Mouse (Mus musculus) cerebellum, adult 2 months (tissue): ENCODE measurements around the gene Sec14l1. TPM values are rescaled to one million over a fixed set of nuclear protein-coding genes. Genes with fewer than 3 reads are reported as not detected.
"Not testable (repeated sequence)": the region's sequence is repeated elsewhere in the genome, so short reads cannot be mapped to it uniquely, and the experiment has no call there.

Experiments used
- DNase-seq, 2 experiments: peaks; one replicate each; pipeline ENCODE4 v3.0.0; 2021
- H3K27ac ChIP-seq: fragments of 200-500 bp; 2 replicates; pipeline ENCODE4 v1.5.1; 2012; ENCODE audit warnings: low read length, control low read depth, inconsistent platforms; ENCODE audit not compliant: insufficient read depth
- H3K27me3 ChIP-seq: fragments of 200-500 bp; 2 replicates; pipeline ENCODE4 v1.6.1; 2012; ENCODE audit warnings: inconsistent platforms, mild to moderate bottlenecking, low read length, moderate library complexity; ENCODE audit not compliant: control insufficient read depth, insufficient read depth
- H3K4me1 ChIP-seq: fragments of 200-500 bp; 2 replicates; pipeline ENCODE4 v1.6.1; 2011; ENCODE audit warnings: low read length; ENCODE audit not compliant: control insufficient read depth, insufficient read depth
- H3K4me3 ChIP-seq: fragments of 200-500 bp; replicated peaks from 2 replicates; pipeline ENCODE3; 2011; ENCODE audit warnings: mild to moderate bottlenecking, low read depth, low read length, control low read depth; ENCODE audit not compliant: insufficient read depth
- CTCF ChIP-seq: fragments of 200-500 bp; IDR thresholded peaks from 2 replicates; pipeline ENCODE4 v1.5.1; 2011; ENCODE audit warnings: low read depth, mild to moderate bottlenecking, control low read depth, low read length, moderate library complexity, borderline replicate concordance; ENCODE audit not compliant: insufficient read depth
- POLR2A ChIP-seq: fragments of 200-500 bp; IDR thresholded peaks from 2 replicates; pipeline ENCODE4 v1.6.1; 2011; ENCODE audit warnings: low read length, control low read depth, borderline replicate concordance; ENCODE audit not compliant: insufficient read depth
- WGBS: fragments of 180-500 bp; shearing (Covaris S2); methylation state at CpG from one replicate; pipeline ENCODE4 v1.1.7; 2018; 5-methylcytosine and 5-hydroxymethylcytosine counted together
- polyA plus RNA-seq: library from polyadenylated mRNA; depleted of rRNA; stranded (reverse); fragments of >200 nt; gene quantifications from 2 replicates; pipeline ENCODE4 v1.2.3, GENCODE M21; 2012

Sec14l1 gene
- polyA plus RNA-seq, 1 experiment: 124 TPM

- H3K27ac ChIP-seq: no peak overlapping the region
Measured at GRCm38 (mm10) chr11:117082353-117082934, 32.5 kb upstream of the Sec14l1 start.

GRCm38 (mm10) chr11:117083052-117083881 lies 31.7 kb upstream of the Sec14l1 start:
- Histone ChIP-seq H3K4me1 (peaks cover 14% of the 10 kb centered on the region), H3K27ac (no peak overlapping the region), H3K4me3 (no peak overlapping the region), H3K27me3 (no peaks in the 10 kb centered on the region)
- WGBS: 83% methylated on average over 19 of the region's 19 CpGs
- no peak for TF ChIP-seq POLR2A
- no peak for TF ChIP-seq CTCF
- no peak for DNase-seq

More at GRCm38 (mm10) chr11:117082353-117082934, 32.5 kb upstream of the Sec14l1 start:
- no peak for DNase-seq
- WGBS: 91% methylated on average over 11 of the region's 11 CpGs
- no peak for TF ChIP-seq CTCF
- no peak for TF ChIP-seq POLR2A
- H3K4me1 ChIP-seq: peaks cover 22% of the 10 kb centered on the region
- no peak overlapping the region for H3K4me3 ChIP-seq
- H3K27me3 ChIP-seq: no peaks in the 10 kb centered on the region

- not testable (repeated sequence) for DNase-seq
- WGBS: 86% methylated on average over 3 of the region's 3 CpGs
Measured at GRCm38 (mm10) chr11:117083882-117084260, 31.1 kb upstream of the Sec14l1 start.

GRCm38 (mm10) chr11:117086215-117086614 lies 28.8 kb upstream of the Sec14l1 start:
- no peak for DNase-seq
- no peaks in the 10 kb centered on the region for H3K27me3 ChIP-seq
- no peak for TF ChIP-seq POLR2A
- no peak for TF ChIP-seq CTCF
- no peak overlapping the region for H3K4me3 ChIP-seq
- WGBS: 91% methylated on average over 10 of the region's 10 CpGs
- no peak overlapping the region for H3K27ac ChIP-seq
- H3K4me1 ChIP-seq: peaks cover 8% of the 10 kb centered on the region; the same call in 1 of the 2 replicates

More at GRCm38 (mm10) chr11:117083882-117084260, 31.1 kb upstream of the Sec14l1 start:
- H3K27me3 ChIP-seq, H3K27ac ChIP-seq, H3K4me3 ChIP-seq: not testable (repeated sequence)
- peaks cover 14% of the 10 kb centered on the region for H3K4me1 ChIP-seq

GRCm38 (mm10) chr11:117087036-117087799 lies 27.8 kb upstream of the Sec14l1 start:
- no peaks in the 10 kb centered on the region for H3K27me3 ChIP-seq
- no peak overlapping the region for H3K27ac ChIP-seq
- TF ChIP-seq POLR2A: no peak
- no peak for TF ChIP-seq CTCF
- no peak overlapping the region for H3K4me3 ChIP-seq
- 89% methylated on average over 9 of the region's 9 CpGs for WGBS
- H3K4me1 ChIP-seq: no peaks in the 10 kb centered on the region
- DNase-seq: no peak

- Histone ChIP-seq H3K4me1 (no peaks in the 10 kb centered on the region), H3K4me3 (no peak overlapping the region), H3K27ac (no peak overlapping the region), H3K27me3 (no peaks in the 10 kb centered on the region)
- DNase-seq: no peak
- TF ChIP-seq CTCF (no peak), POLR2A (no peak)
- WGBS: 69% methylated on average over 13 of the region's 13 CpGs
Measured at GRCm38 (mm10) chr11:117088271-117088991, 26.5 kb upstream of the Sec14l1 start.

- Histone ChIP-seq H3K4me1 (no peaks in the 10 kb centered on the region), H3K27me3 (no peaks in the 10 kb centered on the region), H3K4me3 (no peak overlapping the region), H3K27ac (no peak overlapping the region)
- DNase-seq: no peak
- 90% methylated on average over 9 of the region's 9 CpGs for WGBS
- no peak for TF ChIP-seq POLR2A
- TF ChIP-seq CTCF: no peak
Measured at GRCm38 (mm10) chr11:117089673-117090419, 25.1 kb upstream of the Sec14l1 start.
